Mouse (Mus musculus) spleen, adult 2 months (tissue): ENCODE results near the gene Morc3.

Experiments used
- CTCF ChIP-seq: fragments of 200-500 bp; IDR thresholded peaks from 2 replicates; pipeline ENCODE4 v1.5.1; 2011; ENCODE audit warnings: mild to moderate bottlenecking, inconsistent platforms; ENCODE audit not compliant: insufficient read depth, insufficient read length, insufficient replicate concordance; ENCODE audit errors: extremely low read depth
- POLR2A ChIP-seq: fragments of 200-500 bp; IDR thresholded peaks from 2 replicates; pipeline ENCODE4 v1.6.1; 2011; ENCODE audit warnings: low read depth, low read length, inconsistent platforms

DNA sequence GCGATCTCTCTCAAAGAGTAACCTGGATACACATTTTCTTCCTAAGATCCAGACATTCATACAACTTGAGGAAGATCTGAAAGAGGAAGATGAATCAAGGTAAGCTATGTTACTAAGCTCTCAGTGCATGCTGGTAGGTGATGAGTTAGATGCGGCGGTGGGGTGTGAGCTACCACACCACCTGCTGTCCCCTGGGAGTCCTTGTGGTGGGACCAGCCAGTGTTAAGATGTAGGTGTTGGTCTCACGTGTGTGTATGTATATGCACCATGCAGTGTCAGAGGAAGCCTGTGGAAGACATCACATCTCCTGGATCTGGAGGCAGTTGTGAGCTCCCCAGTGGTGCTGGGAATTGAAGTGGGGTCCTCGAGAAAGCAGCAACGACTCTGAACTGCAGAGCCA, 24.8 kb upstream of the Morc3 start:
- TF ChIP-seq POLR2A (no peak), CTCF (no peak)
